Mouse (Mus musculus) stomach, embryonic 14.5 days (tissue): Measurements from ENCODE around the gene Tmem239. TPM values are rescaled to one million over a fixed set of nuclear protein-coding genes. Genes with fewer than 3 reads are reported as not detected.

Source experiments
- ATAC-seq: fragments of 200-750 bp; cut with Nextera tagmentation; 2 replicates; pipeline ENCODE4 v1.8.0; 2017; ENCODE audit warnings: low read depth, moderate TSS enrichment; ENCODE audit not compliant: insufficient number of reproducible peaks, insufficient read depth, low FRiP score
- H3K27ac ChIP-seq: fragments of 300-500 bp; sonication (generic); 2 replicates; pipeline ENCODE4 v1.5.1; 2014; ENCODE audit warnings: mild to moderate bottlenecking, low read length, moderate library complexity, mixed read lengths
- H3K27me3 ChIP-seq: fragments of 300-500 bp; sonication (generic); 2 replicates; pipeline ENCODE4 v1.6.1; 2014; ENCODE audit warnings: low read length, control low read depth, mixed read lengths; ENCODE audit not compliant: control insufficient read depth, insufficient read depth
- H3K36me3 ChIP-seq: fragments of 300-500 bp; sonication (generic); 2 replicates; pipeline ENCODE4 v1.6.1; 2014; ENCODE audit warnings: mild to moderate bottlenecking, control low read depth, low read length, moderate library complexity, mixed read lengths; ENCODE audit not compliant: control insufficient read depth, insufficient read depth
- H3K4me1 ChIP-seq: fragments of 300-500 bp; sonication (generic); 2 replicates; pipeline ENCODE4 v1.6.1; 2014; ENCODE audit warnings: low read length, control low read depth, mixed read lengths; ENCODE audit not compliant: control insufficient read depth, insufficient read depth
- H3K4me2 ChIP-seq: fragments of 300-500 bp; sonication (generic); replicated peaks from 2 replicates; pipeline ENCODE4 v1.6.1; 2014; ENCODE audit warnings: low read depth, low read length, control low read depth
- H3K4me3 ChIP-seq: fragments of 300-500 bp; sonication (generic); 2 replicates; pipeline ENCODE4 v1.5.1; 2014; ENCODE audit warnings: low read depth, low read length, control low read depth
- H3K9ac ChIP-seq: fragments of 300-500 bp; sonication (generic); replicated peaks from 2 replicates; pipeline ENCODE4 v1.6.1; 2014; ENCODE audit warnings: low read depth, mild to moderate bottlenecking, control low read depth, low read length, moderate library complexity, mixed read lengths
- H3K9me3 ChIP-seq: fragments of 300-500 bp; sonication (generic); 2 replicates; pipeline ENCODE4 v1.6.1; 2016; ENCODE audit warnings: low read depth, low read length, control low read depth; ENCODE audit not compliant: control insufficient read depth
- whole genome bisulfite sequencing: fragments of 180-500 bp; shearing (Covaris S2); extraction: QIAGEN DNeasy Blood & Tissue Kit; methylation state at CpG from one replicate; pipeline ENCODE4 v1.1.7; 2014; 5-methylcytosine and 5-hydroxymethylcytosine counted together
- polyA plus RNA-seq: library from polyadenylated mRNA; unstranded; fragments of >200 nt; fragmentation: Nextera tagmentation; extraction: Ambion mirVana; gene quantifications from 2 replicates; pipeline ENCODE4 v1.2.1, GENCODE M21; 2014

The Tmem239 gene
- polyA plus RNA-seq, 1 experiment from 2014 or later, result not detected

DNA sequence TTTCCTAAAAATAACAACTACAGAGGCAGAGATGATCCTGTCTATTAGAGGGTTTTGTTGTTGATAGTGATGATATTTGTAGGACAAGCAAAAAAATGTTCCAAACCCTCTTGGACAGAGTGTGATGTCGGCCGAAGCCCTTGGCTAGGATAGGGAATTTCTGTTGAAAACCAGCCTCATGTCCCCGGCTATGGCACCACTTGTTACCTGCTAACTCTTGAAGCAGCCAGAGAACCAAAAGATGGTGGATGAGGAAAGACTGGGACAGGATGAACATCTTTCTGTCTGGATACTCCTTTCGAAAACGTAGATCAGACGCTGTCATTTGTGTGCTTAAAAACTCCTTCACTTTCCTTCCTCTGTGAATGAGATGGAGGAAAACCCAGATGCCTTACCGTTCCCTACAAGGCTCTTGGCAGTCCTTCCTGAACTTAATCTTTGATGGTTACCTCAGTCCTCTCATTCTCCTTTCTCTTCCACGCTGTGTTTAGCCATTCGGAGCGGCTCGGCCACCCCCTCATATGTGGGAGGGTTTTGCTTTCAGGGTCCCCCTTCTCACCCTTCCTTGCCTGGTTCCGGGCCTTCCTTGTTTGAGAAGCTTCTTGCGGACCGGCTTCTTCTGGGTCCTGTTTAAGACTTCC, 44.9 kb downstream of the Tmem239 start:
- 64% methylated on average over 14 of the region's 14 CpGs for WGBS
- no peak overlapping the region for H3K27ac ChIP-seq
- peak overlapping the region; percentile 61 for H3K4me2 ChIP-seq
- no peaks in the 10 kb centered on the region for H3K36me3 ChIP-seq
- H3K4me3 ChIP-seq, result peak overlapping the region; percentile 82
- peaks cover 19% of the 10 kb centered on the region; the same call in 1 of the 2 replicates for H3K4me1 ChIP-seq
- H3K9me3 ChIP-seq, result no peaks in the 10 kb centered on the region
- H3K27me3 ChIP-seq, result no peaks in the 10 kb centered on the region
- no peak for ATAC-seq
- peak overlapping the region; percentile 69; the same call in 1 of the 2 replicates for H3K9ac ChIP-seq

DNA sequence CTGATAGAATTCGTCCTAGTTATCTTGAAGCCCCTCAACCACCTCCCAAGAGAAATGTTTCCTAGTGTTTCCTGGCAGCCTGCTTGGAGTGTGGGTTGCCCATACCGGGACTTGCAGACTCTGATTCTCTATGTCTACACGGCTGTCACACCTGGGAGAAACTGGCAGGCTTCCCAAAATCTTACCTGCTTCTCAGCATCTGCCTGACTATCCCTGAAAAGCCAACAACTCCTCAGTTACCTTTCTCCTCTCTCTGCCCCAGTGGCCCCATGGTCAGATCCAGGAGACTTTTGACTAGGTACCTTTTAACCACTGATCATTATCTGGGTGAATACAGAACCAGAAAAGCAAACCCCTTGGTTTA, 45.4 kb downstream of the Tmem239 start:
- ATAC-seq, result no peak
- Histone ChIP-seq H3K4me1 (peaks cover 19% of the 10 kb centered on the region; the same call in 1 of the 2 replicates), H3K27me3 (no peaks in the 10 kb centered on the region), H3K9me3 (no peaks in the 10 kb centered on the region), H3K4me3 (peak overlapping the region; percentile 82; the same call in 1 of the 2 replicates), H3K27ac (no peak overlapping the region), H3K36me3 (no peaks in the 10 kb centered on the region), H3K9ac (no peak overlapping the region), H3K4me2 (peak overlapping the region; percentile 61)
- WGBS, result 64% methylated on average over 3 of the region's 3 CpGs

DNA sequence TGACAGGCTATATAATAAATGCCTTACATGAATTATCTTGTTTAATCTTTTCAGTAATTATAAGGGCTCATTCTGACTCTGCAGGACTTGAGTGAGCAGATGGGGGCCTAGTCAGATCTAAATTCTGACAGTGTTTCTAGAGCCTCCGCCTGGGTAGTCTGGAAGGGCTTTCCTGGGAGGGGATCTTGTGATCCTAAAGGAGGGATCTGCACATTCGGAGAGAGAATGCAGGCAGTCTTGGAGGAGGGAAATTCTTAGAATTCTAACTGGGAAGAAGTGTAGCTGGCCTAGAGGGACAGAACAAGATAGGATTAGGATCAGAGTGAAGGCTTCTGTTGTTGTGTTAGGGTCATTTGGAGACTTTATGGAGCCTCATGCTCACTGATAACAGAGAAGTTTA, 46.0 kb downstream of the Tmem239 start:
- Histone ChIP-seq H3K27ac (no peak overlapping the region), H3K4me2 (no peak overlapping the region), H3K4me1 (peaks cover 19% of the 10 kb centered on the region; the same call in 1 of the 2 replicates), H3K27me3 (no peaks in the 10 kb centered on the region), H3K9ac (no peak overlapping the region), H3K4me3 (no peak overlapping the region), H3K36me3 (no peaks in the 10 kb centered on the region), H3K9me3 (no peaks in the 10 kb centered on the region)
- WGBS, result 62% methylated on average over 2 of the region's 2 CpGs
- ATAC-seq, result no peak

DNA sequence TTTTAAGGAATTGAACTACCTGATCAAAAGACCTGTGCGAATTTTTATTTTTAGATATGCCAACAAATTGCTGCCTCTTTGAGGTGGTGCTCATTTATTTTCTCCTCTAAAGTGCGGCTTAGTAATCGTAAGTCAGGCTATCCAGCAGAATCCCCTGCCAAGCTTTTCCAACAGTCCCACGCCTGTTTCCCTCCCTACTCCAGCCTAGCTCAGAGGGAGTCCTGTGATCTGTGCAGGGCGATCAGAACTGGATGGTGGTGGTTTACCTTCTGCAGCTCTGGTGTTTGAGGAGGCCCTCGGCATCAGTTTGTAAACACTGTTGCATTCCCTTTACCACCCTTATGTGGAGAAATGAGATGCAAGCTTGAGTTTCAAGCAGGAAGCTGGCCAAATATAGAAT, 47.1 kb downstream of the Tmem239 start:
- H3K27me3 ChIP-seq, result no peaks in the 10 kb centered on the region
- H3K9me3 ChIP-seq, result no peaks in the 10 kb centered on the region
- no peak overlapping the region for H3K4me3 ChIP-seq
- H3K9ac ChIP-seq, result no peak overlapping the region
- H3K36me3 ChIP-seq, result no peaks in the 10 kb centered on the region
- WGBS, result 66% methylated on average over 6 of the region's 6 CpGs
- H3K4me2 ChIP-seq, result no peak overlapping the region
- no peak overlapping the region for H3K27ac ChIP-seq
- ATAC-seq, result no peak
- H3K4me1 ChIP-seq, result peaks cover 19% of the 10 kb centered on the region; the same call in 1 of the 2 replicates

DNA sequence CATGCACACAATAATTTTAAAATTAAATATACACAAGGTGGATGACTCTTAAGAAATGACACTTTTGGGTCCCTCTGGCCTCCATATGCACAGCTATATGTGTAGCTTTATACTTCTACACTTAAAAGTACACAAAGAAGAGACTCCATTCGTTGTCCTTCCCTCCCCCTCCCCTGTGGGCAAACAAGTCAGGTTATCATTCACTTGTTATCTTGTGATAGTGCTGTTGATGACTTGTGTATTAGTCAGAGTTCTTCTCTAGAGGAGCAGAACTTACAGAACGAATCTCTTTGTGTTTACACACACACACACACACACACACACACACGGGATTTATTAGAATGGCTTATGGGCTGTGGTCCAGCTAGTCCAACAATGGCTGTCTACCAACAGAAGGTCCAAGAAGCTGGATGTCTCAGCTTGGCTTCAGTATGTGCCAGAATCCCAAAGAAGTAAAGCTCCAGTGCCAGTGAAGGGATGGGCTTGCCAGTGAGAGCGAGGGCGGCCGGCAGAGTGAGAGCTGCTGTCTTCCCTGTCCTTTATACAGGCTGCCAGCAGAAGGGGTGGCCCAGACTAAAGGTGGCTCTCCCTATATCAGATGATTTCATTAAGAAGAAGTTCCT, 48.6 kb downstream of the Tmem239 start:
- Histone ChIP-seq H3K9me3 (no peaks in the 10 kb centered on the region), H3K9ac (no peak overlapping the region), H3K4me2 (no peak overlapping the region), H3K27me3 (no peaks in the 10 kb centered on the region), H3K27ac (no peak overlapping the region), H3K4me3 (no peak overlapping the region), H3K4me1 (peaks cover 14% of the 10 kb centered on the region; the same call in 1 of the 2 replicates), H3K36me3 (no peaks in the 10 kb centered on the region)
- ATAC-seq, result no peak
- WGBS, result 61% methylated on average over 6 of the region's 6 CpGs

Other genes with a start within 250 kb of the Tmem239 start
- gene Snrpb, start 227.1 kb upstream of the Tmem239 start, polyA plus RNA-seq, result 596 and 613 TPM in 2 replicates
- gene Tmc2, start 211.3 kb upstream of the Tmem239 start, polyA plus RNA-seq, result not detected in 2 replicates
- gene Nop56, start 132.0 kb upstream of the Tmem239 start, polyA plus RNA-seq, result 273 and 305 TPM in 2 replicates
- 165 and 169 TPM in 2 replicates for gene Idh3b, start 121.9 kb upstream of the Tmem239 start, polyA plus RNA-seq
- gene Ebf4, start 111.3 kb upstream of the Tmem239 start, polyA plus RNA-seq, result 3.7 and 4.7 TPM in 2 replicates
- 44.2 and 46.7 TPM in 2 replicates for gene Cpxm1, start 8.9 kb upstream of the Tmem239 start, polyA plus RNA-seq
- 0.13 TPM in 1 of 2 replicates, not detected in the other for gene Gm28372, start 1.2 kb upstream of the Tmem239 start, polyA plus RNA-seq
- not detected in 2 replicates for gene 1700020A23Rik, start 1.2 kb upstream of the Tmem239 start, polyA plus RNA-seq
- gene Vps16, start 17.9 kb downstream of the Tmem239 start, polyA plus RNA-seq, result 69.7 and 71.3 TPM in 2 replicates
- gene Pced1a, start 18.2 kb downstream of the Tmem239 start, polyA plus RNA-seq, result 12.4 and 12.9 TPM in 2 replicates
- 110 and 115 TPM in 2 replicates for gene Ptpra, start 43.8 kb downstream of the Tmem239 start, polyA plus RNA-seq
- 85.6 and 86.2 TPM in 2 replicates for gene Mrps26, start 157.3 kb downstream of the Tmem239 start, polyA plus RNA-seq
- not detected in 2 replicates for gene Oxt, start 169.7 kb downstream of the Tmem239 start, polyA plus RNA-seq
- not detected in 2 replicates for gene Avp, start 176.1 kb downstream of the Tmem239 start, polyA plus RNA-seq
- gene Fastkd5, start 223.5 kb downstream of the Tmem239 start, polyA plus RNA-seq, result 17.1 and 17.9 TPM in 2 replicates
- gene Ubox5, start 223.6 kb downstream of the Tmem239 start, polyA plus RNA-seq, result 14.0 and 14.6 TPM in 2 replicates
- gene Lzts3, start 236.3 kb downstream of the Tmem239 start, polyA plus RNA-seq, result 2.8 and 4.0 TPM in 2 replicates